Mouse (Mus musculus) hindbrain, embryonic 13.5 days (tissue): Measurements from ENCODE around the gene Gm42669. TPM values are rescaled to one million over a fixed set of nuclear protein-coding genes. Genes with fewer than 3 reads are reported as not detected.

Experiments
- ATAC-seq: fragments of 200-750 bp; cut with Nextera tagmentation; 2 replicates; pipeline ENCODE4 v1.8.0; 2017; ENCODE audit warnings: moderate TSS enrichment; ENCODE audit not compliant: low FRiP score
- H3K27ac ChIP-seq: fragments of 300-500 bp; sonication (generic); 2 replicates; pipeline ENCODE4 v1.5.1; 2015; ENCODE audit warnings: inconsistent platforms, mild to moderate bottlenecking, moderate library complexity
- H3K27me3 ChIP-seq: fragments of 300-500 bp; sonication (generic); 2 replicates; pipeline ENCODE4 v1.6.1; 2015; ENCODE audit warnings: mild to moderate bottlenecking, inconsistent platforms
- H3K36me3 ChIP-seq: fragments of 300-500 bp; sonication (generic); 2 replicates; pipeline ENCODE4 v1.6.1; 2015; ENCODE audit warnings: mild to moderate bottlenecking, inconsistent platforms
- H3K4me1 ChIP-seq: fragments of 300-500 bp; sonication (generic); replicated peaks from 2 replicates; pipeline ENCODE4 v1.6.1; 2015; ENCODE audit warnings: inconsistent platforms
- H3K4me2 ChIP-seq: fragments of 300-500 bp; sonication (generic); 2 replicates; pipeline ENCODE4 v1.6.1; 2015; ENCODE audit warnings: inconsistent platforms, mild to moderate bottlenecking, moderate library complexity
- H3K4me3 ChIP-seq: fragments of 300-500 bp; sonication (generic); 2 replicates; pipeline ENCODE4 v1.5.1; 2015; ENCODE audit warnings: mild to moderate bottlenecking, inconsistent platforms
- H3K9ac ChIP-seq: fragments of 300-500 bp; sonication (generic); 2 replicates; pipeline ENCODE4 v1.6.1; 2015; ENCODE audit warnings: mild to moderate bottlenecking, inconsistent platforms
- H3K9me3 ChIP-seq: fragments of 300-500 bp; sonication (generic); 2 replicates; pipeline ENCODE4 v1.6.1; 2016; ENCODE audit warnings: inconsistent platforms
- WGBS: fragments of 180-500 bp; shearing (Covaris S2); methylation state at CpG from one replicate; pipeline ENCODE4 v1.1.7; 2015; 5-methylcytosine and 5-hydroxymethylcytosine counted together
- polyA plus RNA-seq: library from polyadenylated mRNA; unstranded; fragments of >200 nt; fragmentation: Nextera tagmentation; extraction: Ambion mirVana; gene quantifications from 2 replicates; pipeline ENCODE4 v1.2.1, GENCODE M21; 2015

The Gm42669 gene
- 0.25 and 0.70 TPM in 2 replicates for polyA plus RNA-seq

GRCm38 (mm10) chr5:107507321-107507720 lies at the start of gene Gm42669:
Gene Gm42669 (plus strand): TSS chr5:107507621.
- Histone ChIP-seq H3K36me3 (peaks cover 55% of the 10 kb centered on the region), H3K4me3 (no peak within 1 kb of the TSS), H3K4me2 (no peak within 1 kb of the TSS), H3K27ac (no peak within 1 kb of the TSS), H3K9ac (no peak within 1 kb of the TSS), H3K9me3 (no peaks in the 10 kb centered on the region), H3K4me1 (no peaks in the 10 kb centered on the region), H3K27me3 (no peaks in the 10 kb centered on the region)
- ATAC-seq: no peak
- 84% methylated on average over 4 of the region's 4 CpGs for WGBS

GRCm38 (mm10) chr5:107462147-107463076 lies 45.0 kb upstream of the Gm42669 start:
- H3K27ac ChIP-seq: no peak overlapping the region
- no peaks in the 10 kb centered on the region for H3K4me1 ChIP-seq
- whole genome bisulfite sequencing: 92% methylated on average over 4 of the region's 4 CpGs
- ATAC-seq: no peak
- H3K9me3 ChIP-seq: no peaks in the 10 kb centered on the region
- no peak overlapping the region for H3K4me2 ChIP-seq
- H3K36me3 ChIP-seq: no peaks in the 10 kb centered on the region
- no peaks in the 10 kb centered on the region for H3K27me3 ChIP-seq
- H3K4me3 ChIP-seq: no peak overlapping the region
- H3K9ac ChIP-seq: no peak overlapping the region

GRCm38 (mm10) chr5:107466501-107466900 lies 40.9 kb upstream of the Gm42669 start:
- no peak for ATAC-seq
- Histone ChIP-seq H3K4me1 (no peaks in the 10 kb centered on the region), H3K27ac (no peak overlapping the region), H3K9me3 (no peaks in the 10 kb centered on the region), H3K4me2 (no peak overlapping the region), H3K27me3 (no peaks in the 10 kb centered on the region), H3K4me3 (no peak overlapping the region), H3K9ac (no peak overlapping the region), H3K36me3 (peaks cover 5% of the 10 kb centered on the region; the same call in 1 of the 2 replicates)
- WGBS: 33% methylated on average over 5 of the region's 5 CpGs

- Histone ChIP-seq H3K4me2 (no peak overlapping the region), H3K4me3 (no peak overlapping the region), H3K27ac (no peak overlapping the region), H3K27me3 (no peaks in the 10 kb centered on the region), H3K4me1 (no peaks in the 10 kb centered on the region), H3K9me3 (no peaks in the 10 kb centered on the region), H3K9ac (no peak overlapping the region), H3K36me3 (peaks cover 5% of the 10 kb centered on the region; the same call in 1 of the 2 replicates)
- ATAC-seq: no peak
- 84% methylated on average over 4 of the region's 4 CpGs for WGBS
Observed at GRCm38 (mm10) chr5:107467098-107467497, 40.3 kb upstream of the Gm42669 start.

- ATAC-seq: no peak
- Histone ChIP-seq H3K27me3 (no peaks in the 10 kb centered on the region), H3K9ac (no peak overlapping the region), H3K27ac (no peak overlapping the region), H3K4me3 (no peak overlapping the region), H3K9me3 (no peaks in the 10 kb centered on the region), H3K4me2 (no peak overlapping the region), H3K4me1 (no peaks in the 10 kb centered on the region), H3K36me3 (peaks cover 12% of the 10 kb centered on the region)
- WGBS: 74% methylated on average over 10 of the region's 10 CpGs
Observed at GRCm38 (mm10) chr5:107470600-107471329, 36.7 kb upstream of the Gm42669 start.

- H3K27me3 ChIP-seq: no peaks in the 10 kb centered on the region
- no peaks in the 10 kb centered on the region for H3K9me3 ChIP-seq
- no peak overlapping the region for H3K9ac ChIP-seq
- no peak overlapping the region for H3K4me2 ChIP-seq
- WGBS: 96% methylated on average over 2 of the region's 2 CpGs
- no peak for ATAC-seq
- no peak overlapping the region for H3K27ac ChIP-seq
- no peak overlapping the region for H3K4me3 ChIP-seq
- H3K36me3 ChIP-seq: peaks cover 2% of the 10 kb centered on the region; the same call in 1 of the 2 replicates
- no peaks in the 10 kb centered on the region for H3K4me1 ChIP-seq
Observed at GRCm38 (mm10) chr5:107480194-107480593, 27.2 kb upstream of the Gm42669 start.

GRCm38 (mm10) chr5:107488996-107489395 lies 18.4 kb upstream of the Gm42669 start:
- no peaks in the 10 kb centered on the region for H3K4me1 ChIP-seq
- peaks cover 5% of the 10 kb centered on the region; the same call in 1 of the 2 replicates for H3K36me3 ChIP-seq
- no peak overlapping the region for H3K4me3 ChIP-seq
- WGBS: 74% methylated on average over 4 of the region's 4 CpGs
- no peaks in the 10 kb centered on the region for H3K9me3 ChIP-seq
- no peak overlapping the region for H3K9ac ChIP-seq
- no peak overlapping the region for H3K4me2 ChIP-seq
- no peak overlapping the region for H3K27ac ChIP-seq
- ATAC-seq: no peak
- no peaks in the 10 kb centered on the region for H3K27me3 ChIP-seq

- Histone ChIP-seq H3K4me2 (no peak overlapping the region), H3K9ac (no peak overlapping the region), H3K27me3 (no peaks in the 10 kb centered on the region), H3K4me3 (no peak overlapping the region), H3K4me1 (no peaks in the 10 kb centered on the region), H3K27ac (no peak overlapping the region), H3K36me3 (peaks cover 5% of the 10 kb centered on the region; the same call in 1 of the 2 replicates), H3K9me3 (no peaks in the 10 kb centered on the region)
- WGBS: 83% methylated on average over 9 of the region's 9 CpGs
- ATAC-seq: no peak
Observed at GRCm38 (mm10) chr5:107491036-107491435, 16.4 kb upstream of the Gm42669 start.

GRCm38 (mm10) chr5:107492471-107492870 lies 14.9 kb upstream of the Gm42669 start:
- WGBS: 93% methylated on average over 2 of the region's 2 CpGs
- Histone ChIP-seq H3K9ac (no peak overlapping the region), H3K9me3 (no peaks in the 10 kb centered on the region), H3K4me2 (no peak overlapping the region), H3K4me1 (no peaks in the 10 kb centered on the region; the same call in 1 of the 2 replicates), H3K4me3 (no peak overlapping the region), H3K36me3 (peaks cover 5% of the 10 kb centered on the region; the same call in 1 of the 2 replicates), H3K27me3 (no peaks in the 10 kb centered on the region), H3K27ac (no peak overlapping the region)
- no peak for ATAC-seq

GRCm38 (mm10) chr5:107494759-107495158 lies 12.7 kb upstream of the Gm42669 start:
- 97% methylated on average over 5 of the region's 5 CpGs for WGBS
- ATAC-seq: no peak

GRCm38 (mm10) chr5:107496047-107496446 lies 11.4 kb upstream of the Gm42669 start:
- 90% methylated on average over 2 of the region's 2 CpGs for WGBS
- ATAC-seq: no peak

More at GRCm38 (mm10) chr5:107494759-107495158, 12.7 kb upstream of the Gm42669 start:
- Histone ChIP-seq H3K4me2 (no peak overlapping the region), H3K27me3 (no peaks in the 10 kb centered on the region), H3K4me3 (no peak overlapping the region), H3K4me1 (peaks cover 13% of the 10 kb centered on the region), H3K9me3 (no peaks in the 10 kb centered on the region), H3K36me3 (peaks cover 5% of the 10 kb centered on the region; the same call in 1 of the 2 replicates), H3K9ac (no peak overlapping the region), H3K27ac (no peak overlapping the region)

More at GRCm38 (mm10) chr5:107496047-107496446, 11.4 kb upstream of the Gm42669 start:
- Histone ChIP-seq H3K9me3 (no peaks in the 10 kb centered on the region), H3K36me3 (peaks cover 5% of the 10 kb centered on the region; the same call in 1 of the 2 replicates), H3K4me2 (no peak overlapping the region), H3K27ac (no peak overlapping the region), H3K9ac (no peak overlapping the region), H3K27me3 (no peaks in the 10 kb centered on the region), H3K4me1 (peaks cover 16% of the 10 kb centered on the region), H3K4me3 (no peak overlapping the region)
